Mouse (Mus musculus): Measurements from ENCODE around the gene Adam33. TPM values are rescaled to one million over a fixed set of nuclear protein-coding genes. Genes with fewer than 3 reads are reported as not detected.

Adam33 gene
- polyA plus RNA-seq (2017; shearing (Covaris generic)) = 0.67 TPM

DNA sequence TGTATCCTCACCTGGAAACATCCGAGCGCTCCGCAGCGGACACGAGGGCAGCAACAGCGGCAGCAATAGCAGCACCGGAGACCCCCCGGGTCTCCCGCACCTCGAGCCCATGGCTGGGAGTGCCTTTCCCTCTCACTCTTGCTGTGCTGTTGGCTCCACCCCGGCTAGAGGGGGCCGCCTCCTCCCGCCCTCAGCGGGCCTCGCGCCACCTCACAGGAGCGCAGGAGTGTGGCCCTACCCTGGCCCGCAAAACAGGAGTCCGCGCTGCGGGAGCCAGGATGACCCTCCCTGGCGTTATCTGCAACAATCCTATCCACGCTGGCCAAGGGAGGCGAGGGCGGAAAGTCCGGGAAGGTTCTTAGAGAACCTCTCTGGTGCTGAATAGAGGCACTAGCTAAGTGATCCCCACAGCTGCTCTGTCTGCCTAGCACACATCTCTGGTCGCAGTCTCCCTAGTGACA lies at the start of gene Adam33:
Adam33 (minus strand) TSS at position 411 of the 461 bp plus-strand sequence.

DNA sequence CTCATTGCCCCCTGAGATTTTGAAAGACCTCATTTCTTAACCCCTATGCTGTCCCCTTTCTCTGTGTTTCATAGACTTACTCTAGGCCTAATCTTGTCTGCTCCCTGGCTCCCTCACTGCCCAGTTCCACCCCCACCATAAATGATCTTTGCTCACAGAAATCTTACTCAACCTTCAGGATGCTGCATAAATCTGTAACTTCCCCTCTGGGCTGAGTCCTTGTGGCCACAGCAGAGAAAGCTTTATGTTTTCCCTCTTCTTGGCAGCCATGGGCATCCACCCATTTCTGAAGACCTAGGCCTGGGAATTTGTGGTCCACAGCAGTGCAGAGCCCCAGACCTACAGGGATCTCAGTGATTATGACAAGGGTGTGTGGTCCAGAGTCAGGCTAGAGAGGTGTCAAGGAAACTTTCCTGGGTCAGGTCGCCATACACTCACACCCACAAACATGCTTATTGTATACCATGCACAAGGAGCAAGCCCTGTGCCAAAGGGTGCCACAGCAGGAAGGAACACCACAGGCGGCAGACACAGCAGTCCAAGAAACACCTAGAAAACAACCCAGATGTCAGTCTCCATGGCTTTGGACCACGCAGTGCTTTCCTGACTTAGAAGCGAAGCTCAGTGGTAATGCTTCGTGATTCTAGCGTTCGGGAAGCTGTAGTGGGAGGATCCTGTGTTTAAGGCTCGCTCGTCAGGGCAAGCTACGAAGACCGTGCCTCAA lies 23.2 kb upstream of the Adam33 start, which contains the start of gene Siglec1:
Siglec1 (minus strand) TSS at position 99 of the 724 bp plus-strand sequence.

GRCm38 (mm10) chr2:131042988-131043387 lies 20.6 kb downstream of the Adam33 start, which contains the start of gene Gfra4:
TSS of gene Gfra4 (minus strand) at chr2:131043088.

Other genes starting within 250 kb of the Adam33 start
- gene 4930402H24Rik, start 157.4 kb downstream of the Adam33 start, polyA plus RNA-seq (2017; shearing (Covaris generic)) = 11.6 TPM
- 3.1 TPM for gene Atrn, start 157.3 kb downstream of the Adam33 start, polyA plus RNA-seq (2017; shearing (Covaris generic))
- not detected for gene Gfra4, start 20.7 kb downstream of the Adam33 start, polyA plus RNA-seq (2017; shearing (Covaris generic))
- gene Siglec1, start 23.0 kb upstream of the Adam33 start, polyA plus RNA-seq (2017; shearing (Covaris generic)) = 0.40 TPM
- 0.21 TPM for gene Hspa12b, start 63.5 kb upstream of the Adam33 start, polyA plus RNA-seq (2017; shearing (Covaris generic))
- not detected for gene Gm11037, start 69.7 kb upstream of the Adam33 start, polyA plus RNA-seq (2017; shearing (Covaris generic))
- 49.2 TPM for gene 1700037H04Rik, start 96.3 kb upstream of the Adam33 start, polyA plus RNA-seq (2017; shearing (Covaris generic))
- 2.2 TPM for gene Cenpb, start 116.3 kb upstream of the Adam33 start, polyA plus RNA-seq (2017; shearing (Covaris generic))
- 143 TPM for gene Cdc25b, start 123.1 kb upstream of the Adam33 start, polyA plus RNA-seq (2017; shearing (Covaris generic))
- not detected for gene Spef1, start 123.5 kb upstream of the Adam33 start, polyA plus RNA-seq (2017; shearing (Covaris generic))
- 26.5 TPM for gene Ap5s1, start 143.3 kb upstream of the Adam33 start, polyA plus RNA-seq (2017; shearing (Covaris generic))
- gene Mavs, start 170.2 kb upstream of the Adam33 start, polyA plus RNA-seq (2017; shearing (Covaris generic)) = 33.7 TPM
- 10.8 TPM for gene Pank2, start 198.7 kb upstream of the Adam33 start, polyA plus RNA-seq (2017; shearing (Covaris generic))

All from activated CD4-positive, CD25-positive, alpha-beta regulatory T cell, adult 9 weeks (primary cell).